Mouse (Mus musculus): ENCODE measurements around the gene Taok3. TPM values are rescaled to one million over a fixed set of nuclear protein-coding genes. Genes with fewer than 3 reads are reported as not detected.
A peak's percentile ranks its signal among the peaks of the same experiment; 100 is the strongest.

Gene Taok3
- total and polyA plus RNA-seq, 2 experiments from 2014 or later = 30.1 to 61.9 TPM

DNA sequence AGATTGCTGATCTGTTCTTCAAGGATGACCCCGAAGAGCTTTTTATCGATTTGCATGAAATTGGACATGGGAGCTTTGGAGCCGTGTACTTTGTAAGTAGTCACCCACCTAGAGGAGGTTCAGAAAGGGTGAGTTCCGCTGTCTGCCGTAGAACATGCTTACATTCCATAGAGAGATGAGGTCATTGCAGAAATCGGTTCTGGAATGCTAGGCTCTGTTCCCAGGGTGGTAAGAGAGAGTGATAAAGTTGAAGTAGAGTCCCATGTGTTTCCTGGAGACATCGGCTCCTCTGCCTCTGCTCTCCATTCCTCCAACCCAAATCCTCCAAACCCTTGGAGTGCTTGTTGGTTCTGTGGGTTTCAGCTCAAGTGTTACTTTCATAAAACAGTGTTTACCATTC is 73.8 kb downstream of the Taok3 start:
- no peak overlapping the region for H3K4me2 ChIP-seq (ENCODE audit: low read depth, low read length, poor library complexity, severe bottlenecking)
- DNase-seq (ENCODE audit: low spot score) (no peak), ATAC-seq (ENCODE audit: low FRiP score) (no peak)
- H3K9ac ChIP-seq (replicated peaks; ENCODE audit: low read length, poor library complexity, severe bottlenecking) = no peak overlapping the region
- H3K36me3 ChIP-seq (ENCODE audit: insufficient read depth, low read length) = no peaks in the 10 kb centered on the region
- H3K27me3 ChIP-seq (ENCODE audit: insufficient read depth, low read length) = no peaks in the 10 kb centered on the region
- WGBS = 87% methylated on average over 7 of the region's 7 CpGs
- no peak overlapping the region for H3K4me3 ChIP-seq (ENCODE audit: low read depth, low read length)
- H3K9me3 ChIP-seq (ENCODE audit: low read length) = no peaks in the 10 kb centered on the region
- TF ChIP-seq CTCF (IDR thresholded peaks at IDR 0.05) = no peak
- H3K27ac ChIP-seq (ENCODE audit: low read depth, low read length) = no peak overlapping the region
- H3K4me1 ChIP-seq (ENCODE audit: insufficient read depth, low read length) = no peaks in the 10 kb centered on the region

GRCm38 (mm10) chr5:117194672-117195071 is 74.7 kb downstream of the Taok3 start:
- H3K27ac ChIP-seq (ENCODE audit: low read depth, low read length) = no peak overlapping the region
- H3K9me3 ChIP-seq (ENCODE audit: low read length) = no peaks in the 10 kb centered on the region
- 94% methylated on average over 5 of the region's 5 CpGs for WGBS
- H3K4me3 ChIP-seq (ENCODE audit: low read depth, low read length) = no peak overlapping the region
- TF ChIP-seq CTCF (IDR thresholded peaks at IDR 0.05) = no peak
- no peaks in the 10 kb centered on the region for H3K36me3 ChIP-seq (ENCODE audit: insufficient read depth, low read length)
- DNase-seq (ENCODE audit: low spot score) (no peak), ATAC-seq (ENCODE audit: low FRiP score) (no peak)
- H3K27me3 ChIP-seq (ENCODE audit: insufficient read depth, low read length) = no peaks in the 10 kb centered on the region
- no peak overlapping the region for H3K9ac ChIP-seq (replicated peaks; ENCODE audit: low read length, poor library complexity, severe bottlenecking)
- no peaks in the 10 kb centered on the region for H3K4me1 ChIP-seq (ENCODE audit: insufficient read depth, low read length)
- no peak overlapping the region for H3K4me2 ChIP-seq (ENCODE audit: low read depth, low read length, poor library complexity, severe bottlenecking)

- Histone ChIP-seq H3K9ac (replicated peaks; ENCODE audit: low read length, poor library complexity, severe bottlenecking) (no peak overlapping the region), H3K4me1 (ENCODE audit: insufficient read depth, low read length) (no peaks in the 10 kb centered on the region), H3K36me3 (ENCODE audit: insufficient read depth, low read length) (0 out of 2 replicates have a peak, but pooled peaks cover 3% of the 10 kb centered on the region), H3K9me3 (ENCODE audit: low read length) (no peaks in the 10 kb centered on the region), H3K4me3 (ENCODE audit: low read depth, low read length) (no peak overlapping the region), H3K4me2 (ENCODE audit: low read depth, low read length, poor library complexity, severe bottlenecking) (no peak overlapping the region), H3K27me3 (ENCODE audit: insufficient read depth, low read length) (no peaks in the 10 kb centered on the region), H3K27ac (ENCODE audit: low read depth, low read length) (no peak overlapping the region)
- no peak for TF ChIP-seq CTCF (IDR thresholded peaks at IDR 0.05)
- DNase-seq (ENCODE audit: low spot score) (no peak), ATAC-seq (ENCODE audit: low FRiP score) (no peak)
- 93% methylated on average over 7 of the region's 7 CpGs for WGBS
Observed at GRCm38 (mm10) chr5:117196551-117196950, 76.6 kb downstream of the Taok3 start.

GRCm38 (mm10) chr5:117198390-117198789 is 78.5 kb downstream of the Taok3 start:
- no peak overlapping the region for H3K27ac ChIP-seq (ENCODE audit: low read depth, low read length)
- H3K9ac ChIP-seq (replicated peaks; ENCODE audit: low read length, poor library complexity, severe bottlenecking) = no peak overlapping the region
- H3K4me3 ChIP-seq (ENCODE audit: low read depth, low read length) = no peak overlapping the region
- no peaks in the 10 kb centered on the region for H3K27me3 ChIP-seq (ENCODE audit: insufficient read depth, low read length)
- ATAC-seq (ENCODE audit: low FRiP score) (no peak), DNase-seq (ENCODE audit: low spot score) (no peak)
- 0 out of 2 replicates have a peak, but pooled peaks cover 6% of the 10 kb centered on the region for H3K36me3 ChIP-seq (ENCODE audit: insufficient read depth, low read length)
- H3K4me1 ChIP-seq (ENCODE audit: insufficient read depth, low read length) = no peaks in the 10 kb centered on the region
- TF ChIP-seq CTCF (IDR thresholded peaks at IDR 0.05) = no peak
- no peaks in the 10 kb centered on the region for H3K9me3 ChIP-seq (ENCODE audit: low read length)
- no peak overlapping the region for H3K4me2 ChIP-seq (ENCODE audit: low read depth, low read length, poor library complexity, severe bottlenecking)
- WGBS = 76% methylated on average over 3 of the region's 3 CpGs

DNA sequence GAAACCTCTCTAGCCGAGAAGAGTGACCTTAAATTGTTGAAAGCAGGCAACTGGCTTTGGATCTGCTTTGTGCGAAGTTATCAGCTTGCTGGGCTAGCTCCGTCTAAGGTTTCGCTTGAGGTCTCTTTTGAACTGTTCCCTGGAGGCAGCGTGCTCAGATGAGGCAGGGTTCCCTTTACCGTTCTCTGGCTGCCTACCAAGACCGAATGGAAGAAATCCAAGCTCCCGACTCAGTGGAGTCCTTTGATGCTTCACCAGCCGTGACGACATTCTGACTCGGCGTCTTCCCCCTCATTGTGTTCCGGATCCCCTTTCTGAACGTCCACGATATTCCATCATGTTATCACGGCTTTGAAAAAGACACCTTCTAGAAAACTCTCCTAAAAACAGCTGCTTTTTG is 87.4 kb downstream of the Taok3 start:
- WGBS = 61% methylated on average over 16 of the region's 16 CpGs
- ATAC-seq (ENCODE audit: low FRiP score) = no peak
- H3K4me2 ChIP-seq (ENCODE audit: low read depth, low read length, poor library complexity, severe bottlenecking) = no peak overlapping the region
- H3K4me1 ChIP-seq (ENCODE audit: insufficient read depth, low read length) = no peaks in the 10 kb centered on the region
- no peaks in the 10 kb centered on the region for H3K9me3 ChIP-seq (ENCODE audit: low read length)
- no peak overlapping the region for H3K4me3 ChIP-seq (ENCODE audit: low read depth, low read length)
- no peak overlapping the region for H3K27ac ChIP-seq (ENCODE audit: low read depth, low read length)
- peak; percentile 21 for DNase-seq (ENCODE audit: low spot score)
- H3K27me3 ChIP-seq (ENCODE audit: insufficient read depth, low read length) = no peaks in the 10 kb centered on the region
- H3K9ac ChIP-seq (replicated peaks; ENCODE audit: low read length, poor library complexity, severe bottlenecking) = no peak overlapping the region
- peaks cover 25% of the 10 kb centered on the region; the same call in 1 of the 2 replicates for H3K36me3 ChIP-seq (ENCODE audit: insufficient read depth, low read length)
- TF ChIP-seq CTCF (IDR thresholded peaks at IDR 0.05) = no peak

DNA sequence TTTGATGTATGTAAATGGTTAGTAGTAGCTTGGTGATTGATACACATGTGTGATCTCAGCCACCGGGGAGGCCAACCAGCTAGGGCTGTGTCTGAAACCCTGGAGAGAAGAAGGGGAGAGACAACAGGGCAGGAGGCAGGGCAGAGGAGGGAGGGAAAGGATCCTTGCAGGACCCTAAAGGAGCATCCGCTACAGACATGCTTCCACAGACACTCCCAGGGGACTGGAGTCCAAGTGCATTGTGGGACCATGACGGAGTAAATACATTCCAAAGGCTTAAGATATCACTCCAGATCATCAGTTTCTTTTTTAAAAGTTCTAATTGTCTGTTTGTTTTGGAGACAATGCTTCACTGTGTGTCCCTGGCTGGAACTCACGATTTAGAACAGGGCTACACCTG is 94.1 kb downstream of the Taok3 start:
- no peak for TF ChIP-seq CTCF (IDR thresholded peaks at IDR 0.05)
- peaks cover 26% of the 10 kb centered on the region for H3K36me3 ChIP-seq (ENCODE audit: insufficient read depth, low read length)

More for the DNA sequence above, 94.1 kb downstream of the Taok3 start:
- H3K4me2 ChIP-seq (ENCODE audit: low read depth, low read length, poor library complexity, severe bottlenecking) = no peak overlapping the region
- DNase-seq (ENCODE audit: low spot score) (no peak), ATAC-seq (ENCODE audit: low FRiP score) (no peak)
- H3K4me1 ChIP-seq (ENCODE audit: insufficient read depth, low read length) = no peaks in the 10 kb centered on the region
- no peaks in the 10 kb centered on the region for H3K9me3 ChIP-seq (ENCODE audit: low read length)
- no peak overlapping the region for H3K4me3 ChIP-seq (ENCODE audit: low read depth, low read length)
- no peak overlapping the region for H3K27ac ChIP-seq (ENCODE audit: low read depth, low read length)
- WGBS = 76% methylated on average over 4 of the region's 4 CpGs
- H3K27me3 ChIP-seq (ENCODE audit: insufficient read depth, low read length) = no peaks in the 10 kb centered on the region
- no peak overlapping the region for H3K9ac ChIP-seq (replicated peaks; ENCODE audit: low read length, poor library complexity, severe bottlenecking)

All from midbrain, postnatal 0 days (tissue).